Mouse (Mus musculus): Measurements from ENCODE around the gene Ctnnbip1. TPM values are rescaled to one million over a fixed set of nuclear protein-coding genes. Genes with fewer than 3 reads are reported as not detected.

Gene Ctnnbip1
- polyA plus RNA-seq, 1 experiment: 0.69 TPM

GRCm38 (mm10) chr4:149567432-149568026, 49.5 kb downstream of the Ctnnbip1 start:
- TF ChIP-seq GATA1 (IDR thresholded peaks at IDR 0.05; ENCODE audit: low read length): no peak

DNA sequence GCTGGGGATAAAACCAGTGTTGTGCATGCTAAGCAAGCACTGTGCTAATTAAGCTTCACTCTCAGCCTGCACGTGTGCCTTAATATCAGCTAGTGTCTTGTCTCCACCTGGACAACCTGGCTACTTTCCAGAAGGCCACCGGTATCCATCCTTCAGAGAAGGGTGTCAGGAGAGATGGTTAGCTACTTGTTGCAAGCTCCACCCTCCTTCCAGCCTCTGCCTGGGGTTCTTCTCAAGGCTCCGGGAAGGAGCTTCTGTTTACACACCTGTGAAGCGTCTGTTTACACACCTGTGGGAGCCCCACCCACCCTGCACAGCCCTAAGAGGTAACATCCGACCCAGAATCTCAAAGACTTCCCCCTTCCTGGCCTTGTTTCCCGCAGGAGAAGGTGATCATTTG, 50.6 kb downstream of the Ctnnbip1 start:
- TF ChIP-seq GATA1 (IDR thresholded peaks at IDR 0.05; ENCODE audit: low read length): no peak

DNA sequence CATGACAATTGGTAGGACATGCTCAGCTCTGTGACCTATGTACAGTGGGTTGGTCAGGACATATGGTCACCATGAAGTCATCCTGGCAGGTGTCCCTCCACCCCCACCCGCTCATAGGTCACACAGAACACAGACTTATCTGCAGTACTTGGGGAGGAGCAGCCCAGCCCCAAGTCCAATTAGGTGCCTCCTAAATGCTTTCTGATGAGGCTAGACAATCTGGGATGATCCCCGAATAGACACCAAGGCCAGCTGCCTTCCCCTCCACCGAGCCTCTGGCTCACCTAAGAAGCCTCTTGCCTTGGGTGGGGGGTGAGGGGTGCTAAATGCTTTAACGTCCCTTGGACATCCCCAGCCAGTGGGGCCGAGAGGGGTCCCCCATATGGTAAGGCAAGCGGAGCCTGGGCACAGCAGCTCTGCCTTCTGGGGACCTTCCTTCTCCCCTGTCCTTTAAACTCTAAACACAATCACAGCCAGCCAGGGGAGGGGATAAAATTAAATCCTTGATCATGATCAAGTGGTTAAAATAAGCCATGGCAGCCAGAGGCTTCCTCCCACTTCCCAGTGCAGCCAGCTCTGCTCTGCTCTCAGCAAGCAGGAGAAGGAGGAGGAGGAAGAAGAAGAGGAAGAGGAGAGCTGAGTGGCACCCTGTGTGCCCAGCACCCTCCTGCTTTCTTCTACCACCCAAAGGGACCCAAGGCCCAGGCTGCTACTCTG, 51.9 kb downstream of the Ctnnbip1 start:
- TF ChIP-seq GATA1 (IDR thresholded peaks at IDR 0.05; ENCODE audit: low read length): no peak

DNA sequence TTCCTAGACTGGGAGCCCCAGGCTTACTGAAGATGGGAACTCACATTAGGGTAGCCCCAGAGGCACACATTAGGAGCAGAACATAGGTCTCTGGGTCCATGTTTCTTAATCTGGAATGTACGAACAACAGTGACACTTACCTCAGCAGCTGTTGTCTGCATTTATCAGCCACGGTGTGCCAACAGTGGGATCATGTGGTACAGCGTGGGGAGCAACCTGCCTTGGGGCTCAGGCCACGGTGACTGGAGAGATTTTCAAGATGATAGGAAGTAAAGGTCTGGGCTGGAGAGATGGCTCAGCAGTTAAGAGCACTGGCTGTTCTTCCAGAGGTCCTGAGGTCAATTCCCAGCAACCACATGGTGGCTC, 52.4 kb downstream of the Ctnnbip1 start:
- TF ChIP-seq GATA1 (IDR thresholded peaks at IDR 0.05; ENCODE audit: low read length): no peak

- no peak for TF ChIP-seq GATA1 (IDR thresholded peaks at IDR 0.05; ENCODE audit: low read length)
These were observed 53.2 kb downstream of the Ctnnbip1 start for GRCm38 (mm10) chr4:149571209-149571608.

DNA sequence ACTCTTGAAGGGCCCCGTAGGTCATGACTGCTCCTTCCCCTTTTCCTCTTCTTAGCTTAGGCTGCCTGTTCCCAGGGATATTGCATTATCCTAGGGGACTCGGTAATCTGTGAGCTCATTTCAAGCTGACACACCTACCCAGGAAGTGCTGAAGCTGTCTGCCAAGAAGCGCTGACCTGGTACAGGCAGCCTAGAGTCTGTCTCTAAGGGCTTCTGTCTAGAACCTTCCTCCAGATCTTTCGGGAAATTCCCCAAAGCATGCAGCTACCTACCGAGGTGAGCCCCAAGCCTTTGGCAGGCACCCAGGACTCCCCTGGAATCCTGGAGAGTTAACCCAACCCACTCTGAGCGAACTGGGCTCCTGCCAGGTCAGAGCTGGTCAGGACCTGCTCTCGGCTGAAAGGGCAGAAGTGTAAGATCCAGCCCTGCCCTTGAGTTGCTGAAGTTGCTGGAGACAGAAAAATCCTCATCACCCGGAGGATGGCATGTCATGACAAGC, 53.7 kb downstream of the Ctnnbip1 start:
- TF ChIP-seq GATA1 (IDR thresholded peaks at IDR 0.05; ENCODE audit: low read length): no peak

DNA sequence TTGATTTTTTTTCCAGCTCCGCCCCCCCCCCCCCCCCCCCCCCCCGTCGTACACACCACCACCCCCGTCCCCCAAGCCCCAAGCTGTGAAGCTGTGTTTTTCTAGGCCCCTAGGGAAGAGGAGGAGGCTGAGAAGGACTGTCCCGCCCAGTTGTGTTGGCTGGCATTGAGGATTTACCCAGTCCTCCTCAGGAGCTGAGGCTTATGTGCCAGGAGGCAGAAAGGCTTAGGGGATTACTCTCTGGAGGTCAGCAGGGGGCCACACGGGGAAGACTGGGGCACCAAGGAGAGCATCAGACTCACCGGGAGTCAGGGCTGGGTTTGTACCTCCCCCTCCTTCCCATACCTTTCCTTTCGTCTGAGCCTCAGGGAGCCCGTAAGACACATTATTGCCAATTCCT, 54.4 kb downstream of the Ctnnbip1 start:
- no peak for TF ChIP-seq GATA1 (IDR thresholded peaks at IDR 0.05; ENCODE audit: low read length)

DNA sequence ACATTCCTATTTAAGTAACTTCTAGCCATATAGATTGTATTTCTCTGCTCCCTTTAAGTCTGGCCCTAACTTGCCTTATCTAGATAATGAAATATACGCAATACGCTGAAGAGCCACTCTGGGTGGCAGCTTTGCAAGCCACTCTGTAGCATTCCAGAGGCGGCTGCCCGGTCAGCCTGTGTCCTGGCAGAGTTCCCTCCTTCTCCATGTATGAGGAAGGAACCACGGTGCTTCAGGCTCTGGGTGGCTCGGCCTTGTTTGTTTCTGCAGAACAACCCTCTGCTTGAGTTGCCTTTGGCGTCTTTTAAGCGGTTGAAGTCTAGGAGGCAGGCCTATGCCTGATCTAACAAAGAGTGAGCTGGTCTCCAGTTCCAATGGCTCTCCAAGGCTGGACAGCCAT, 54.8 kb downstream of the Ctnnbip1 start:
- no peak for TF ChIP-seq GATA1 (IDR thresholded peaks at IDR 0.05; ENCODE audit: low read length)

DNA sequence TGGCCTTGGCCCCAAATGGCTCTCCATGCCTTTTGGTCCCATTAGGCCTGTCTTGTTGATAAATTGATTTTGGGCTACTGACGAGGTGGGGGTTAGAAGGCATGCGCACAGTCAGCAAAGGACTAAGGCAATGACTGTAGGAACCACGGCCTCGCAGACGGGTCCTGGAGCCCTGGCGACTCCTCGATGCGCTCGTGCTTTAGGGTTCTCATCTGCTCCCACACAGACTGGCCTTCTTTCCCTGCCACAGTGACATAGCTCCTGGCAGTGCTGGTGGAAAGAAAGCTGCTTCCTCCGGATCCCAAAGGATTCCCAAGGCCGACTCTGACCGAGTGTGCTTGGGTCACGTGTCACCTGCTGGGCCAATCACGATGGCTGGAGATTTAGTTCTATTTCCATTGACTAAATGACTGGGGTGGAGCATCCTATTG, 56.4 kb downstream of the Ctnnbip1 start:
- no peak for TF ChIP-seq GATA1 (IDR thresholded peaks at IDR 0.05; ENCODE audit: low read length)

DNA sequence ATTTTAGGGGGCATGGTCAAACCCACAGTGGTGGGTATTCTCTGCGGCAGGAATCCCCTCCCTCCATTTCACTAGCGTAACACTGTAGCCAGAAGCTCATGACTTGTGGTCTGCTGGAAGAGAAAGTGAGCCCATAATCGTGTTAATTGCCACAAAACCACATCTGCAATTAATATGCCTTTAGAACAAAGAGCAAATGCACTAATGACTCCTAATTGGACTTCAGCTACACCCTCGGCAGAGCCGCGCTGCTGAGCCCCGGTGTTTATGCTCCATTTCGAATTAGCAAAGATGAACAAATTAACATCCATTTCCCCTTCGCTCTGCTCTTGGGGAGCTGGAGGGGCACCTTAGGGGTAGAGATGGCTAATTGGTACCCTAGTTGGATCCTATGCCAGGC, 58.0 kb downstream of the Ctnnbip1 start:
- no peak for TF ChIP-seq GATA1 (IDR thresholded peaks at IDR 0.05; ENCODE audit: low read length)

GRCm38 (mm10) chr4:149576993-149577548, 59.0 kb downstream of the Ctnnbip1 start:
- no peak for TF ChIP-seq GATA1 (IDR thresholded peaks at IDR 0.05; ENCODE audit: low read length)

- TF ChIP-seq GATA1 (IDR thresholded peaks at IDR 0.05; ENCODE audit: low read length): no peak
These were observed 60.1 kb downstream of the Ctnnbip1 start for GRCm38 (mm10) chr4:149578085-149578681.

GRCm38 (mm10) chr4:149578831-149579230, 60.8 kb downstream of the Ctnnbip1 start:
- TF ChIP-seq GATA1 (IDR thresholded peaks at IDR 0.05; ENCODE audit: low read length): no peak

GRCm38 (mm10) chr4:149585236-149585635, 67.2 kb downstream of the Ctnnbip1 start:
- TF ChIP-seq GATA1 (IDR thresholded peaks at IDR 0.05; ENCODE audit: low read length): no peak

- no peak for TF ChIP-seq GATA1 (IDR thresholded peaks at IDR 0.05; ENCODE audit: low read length)
These were observed 68.2 kb downstream of the Ctnnbip1 start, which contains the start of gene Clstn1 for GRCm38 (mm10) chr4:149586044-149586782. Gene Clstn1 (plus strand): TSS chr4:149586468.
